8 mouse cellular contexts compared by ENCODE assay signal in the genomic region with DNA sequence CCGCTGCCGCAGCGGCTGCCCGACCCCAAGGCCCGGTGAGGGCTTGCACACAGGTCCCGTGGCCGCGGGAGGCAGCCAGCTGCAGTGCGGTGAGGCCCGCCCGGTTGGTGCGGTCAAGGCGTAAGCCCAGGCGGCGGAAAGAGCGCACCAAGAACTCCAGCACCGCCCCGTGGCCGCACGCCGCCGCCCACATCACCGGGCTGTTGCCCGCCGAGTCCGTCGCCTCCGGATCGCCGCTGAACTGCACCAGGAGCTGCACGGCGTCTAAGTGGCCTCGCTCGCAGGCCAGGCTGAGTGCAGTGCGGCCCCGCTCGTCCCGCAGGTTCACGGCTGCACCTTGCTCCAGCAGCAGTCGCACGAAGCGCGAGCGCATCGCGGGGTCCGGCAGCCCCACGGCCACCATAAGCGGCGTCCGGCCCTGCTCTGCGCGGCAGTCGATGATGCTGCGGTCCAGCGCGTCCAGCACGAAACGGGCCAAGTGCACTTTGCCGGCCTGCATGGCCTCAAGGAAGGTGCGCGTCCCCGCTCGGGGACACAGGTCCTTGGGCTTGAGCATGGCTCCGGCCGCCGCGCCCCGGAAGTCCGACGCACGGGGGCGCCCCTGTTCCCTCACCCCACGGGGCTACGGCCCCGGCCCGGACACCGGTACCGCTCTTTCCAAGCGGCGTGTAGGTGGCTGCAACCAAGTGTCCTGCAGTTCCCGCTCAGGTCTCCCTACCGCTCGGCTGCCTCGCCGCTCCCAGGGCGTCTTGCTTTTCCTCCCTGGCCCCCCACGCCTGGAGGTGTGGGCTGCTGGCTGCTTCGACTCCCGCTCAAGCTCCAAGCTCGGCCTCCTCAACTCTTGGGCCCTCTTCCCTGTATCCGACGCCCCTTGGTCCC. TPM values are rescaled to one million over a fixed set of nuclear protein-coding genes. Genes with fewer than 3 reads are reported as not detected.
DNase-seq lines count a peak whose midpoint lies in the region; ATAC-seq and TF ChIP-seq lines count a peak whose summit lies in the region.

No protein-coding gene starts in this region.

- H3K4me1 ChIP-seq in bone marrow macrophage, adult 2 months (ENCODE audit: control insufficient read depth, insufficient read depth, low read length): no peaks in the 10 kb centered on the region
- peaks cover 59% of the 10 kb centered on the region for H3K4me1 ChIP-seq in heart, embryonic 12.5 days (replicated peaks)
- H3K4me1 ChIP-seq in megakaryocyte, embryonic 14.5 days: peaks cover 89% of the 10 kb centered on the region
- H3K4me1 ChIP-seq in stomach, postnatal 0 days (replicated peaks; ENCODE audit: control insufficient read depth, insufficient read depth): peaks cover 12% of the 10 kb centered on the region; the same call in 1 of the 2 replicates

- no peaks in the 10 kb centered on the region for H3K9me3 ChIP-seq in heart, embryonic 12.5 days (replicated peaks)
- H3K9me3 ChIP-seq in megakaryocyte, embryonic 14.5 days: no peaks in the 10 kb centered on the region
- H3K9me3 ChIP-seq in stomach, postnatal 0 days (ENCODE audit: control insufficient read depth, low read length): no peaks in the 10 kb centered on the region

- peaks cover 91% of the 10 kb centered on the region for H3K27me3 ChIP-seq in heart, embryonic 12.5 days (replicated peaks)
- peaks cover 64% of the 10 kb centered on the region for H3K27me3 ChIP-seq in megakaryocyte, embryonic 14.5 days (replicated peaks)
- peaks cover 27% of the 10 kb centered on the region for H3K27me3 ChIP-seq in stomach, postnatal 0 days (ENCODE audit: control insufficient read depth, insufficient read depth, low read length)

- intact Hi-C loops in left cerebral cortex, adult 2 months (cut with DNase I): no loop called here

- H3K27ac ChIP-seq in left cerebral cortex, adult 2 months: peak overlapping the region; percentile 82
- H3K27ac ChIP-seq in bone marrow macrophage, adult 2 months (ENCODE audit: insufficient read depth, low read depth, low read length): no peak overlapping the region
- H3K27ac ChIP-seq in heart, embryonic 12.5 days (ENCODE audit: poor library complexity, severe bottlenecking): no peak overlapping the region
- no peak overlapping the region for H3K27ac ChIP-seq in stomach, postnatal 0 days (replicated peaks)

- peak; percentile 45 to 48 for DNase-seq in left cerebral cortex, adult 2 months (ENCODE audit: extremely low spot score in 1 of 2, low spot score in 2 of 2)
- no peak for DNase-seq in left cerebral cortex, adult 9 months (ENCODE audit: low spot score in 2 of 2)
- peak; percentile 70 for DNase-seq in kidney, postnatal 10 days
- peak; percentile 61 for DNase-seq in stomach, postnatal 0 days (ENCODE audit: low spot score)

- no peak for TF ChIP-seq EP300 in stomach, postnatal 0 days (optimal IDR thresholded peaks at IDR 0.05)

- peak overlapping the region; percentile 73 for H3K9ac ChIP-seq in heart, embryonic 12.5 days
- peak overlapping the region; percentile 45 for H3K9ac ChIP-seq in stomach, postnatal 0 days (ENCODE audit: low read length)

- H3K4me3 ChIP-seq in left cerebral cortex, adult 2 months: peak overlapping the region; percentile 49
- H3K4me3 ChIP-seq in bone marrow macrophage, adult 2 months (ENCODE audit: insufficient read depth, low read length): peak overlapping the region; percentile 40
- peak overlapping the region; percentile 49 for H3K4me3 ChIP-seq in heart, embryonic 12.5 days
- H3K4me3 ChIP-seq in megakaryocyte, embryonic 14.5 days (replicated peaks): peak overlapping the region; percentile 95
- peak overlapping the region; percentile 45 for H3K4me3 ChIP-seq in stomach, postnatal 0 days (ENCODE audit: low read depth, low read length)

- H3K4me2 ChIP-seq in heart, embryonic 12.5 days: peak overlapping the region; percentile 81
- H3K4me2 ChIP-seq in stomach, postnatal 0 days (replicated peaks; ENCODE audit: low read depth): peak overlapping the region; percentile 77

- H3K36me3 ChIP-seq in heart, embryonic 12.5 days: no peaks in the 10 kb centered on the region
- H3K36me3 ChIP-seq in megakaryocyte, embryonic 14.5 days (replicated peaks; ENCODE audit: low read length): peaks cover 21% of the 10 kb centered on the region
- H3K36me3 ChIP-seq in stomach, postnatal 0 days (ENCODE audit: control insufficient read depth, insufficient read depth, low read length): no peaks in the 10 kb centered on the region

- no peak for TF ChIP-seq POLR2A in bone marrow macrophage, adult 2 months (IDR thresholded peaks at IDR 0.05; ENCODE audit: borderline replicate concordance, low read depth, low read length)

- 1% methylated on average over 89 of the region's 93 CpGs for WGBS in heart, embryonic 12.5 days
- under 1% methylated on average over 92 of the region's 93 CpGs for WGBS in stomach, postnatal 0 days

- ATAC-seq in heart, embryonic 12.5 days (ENCODE audit: insufficient number of reproducible peaks, low FRiP score): peak; percentile 19; the same call in 1 of the 2 replicates
- ATAC-seq in stomach, postnatal 0 days (ENCODE audit: low FRiP score, low TSS enrichment): peak; percentile 38; the same call in 1 of the 2 replicates
- ATAC-seq in monocyte, adult 5-6 weeks (replicated peaks; ENCODE audit: insufficient number of reproducible peaks, low FRiP score, low TSS enrichment, poor library complexity, severe bottlenecking): no peak

- TF ChIP-seq CTCF in left cerebral cortex, adult 2 months (IDR thresholded peaks at IDR 0.05): peak; percentile 21; the same call in 1 of the 2 replicates
- TF ChIP-seq CTCF in bone marrow macrophage, adult 2 months (IDR thresholded peaks at IDR 0.05; ENCODE audit: low read depth, low read length): no peak
- peak; percentile 52 for TF ChIP-seq CTCF in stomach, postnatal 0 days (IDR thresholded peaks at IDR 0.05; ENCODE audit: low read depth)

RNA-seq across cellular contexts. Expression of a gene that starts 0.6 kb away (rescaled TPM):
- 10 to 100 TPM; 22.3 to 28.5 TPM for total RNA-seq in left cerebral cortex, adult 2 months (2021)
- not detected in 2 replicates for polyA plus RNA-seq in bone marrow macrophage, adult 2 months (2012; ENCODE audit: insufficient read depth, insufficient read length, missing spikeins)
- 1.2 and 1.4 TPM in 2 replicates for polyA plus RNA-seq in heart, embryonic 12.5 days (2016; fragmentation: Nextera tagmentation; extraction: Ambion mirVana)
- polyA plus RNA-seq in megakaryocyte, embryonic 14.5 days (2012; ENCODE audit: insufficient read depth, low replicate concordance): 0.30 and 0.55 TPM in 2 replicates
- polyA plus RNA-seq in stomach, postnatal 0 days (2015; fragmentation: Nextera tagmentation; extraction: Ambion mirVana): 0.11 and 0.27 TPM in 2 replicates
- total RNA-seq in monocyte, adult 5-6 weeks (2017): 0.58 TPM in 1 of 3 replicates, not detected in the others

RNA-seq across cellular contexts. Expression of a gene that starts 25.1 kb away (rescaled TPM):
- 1 to 10 TPM; 2.3 to 3.2 TPM for total RNA-seq in left cerebral cortex, adult 2 months (2021)
- 41.1 and 53.8 TPM in 2 replicates for polyA plus RNA-seq in bone marrow macrophage, adult 2 months (2012; ENCODE audit: insufficient read depth, insufficient read length, missing spikeins)
- 1.4 and 1.5 TPM in 2 replicates for polyA plus RNA-seq in heart, embryonic 12.5 days (2016; fragmentation: Nextera tagmentation; extraction: Ambion mirVana)
- 14.4 and 25.8 TPM in 2 replicates for polyA plus RNA-seq in megakaryocyte, embryonic 14.5 days (2012; ENCODE audit: insufficient read depth, low replicate concordance)
- 0.58 and 0.64 TPM in 2 replicates for polyA plus RNA-seq in stomach, postnatal 0 days (2015; fragmentation: Nextera tagmentation; extraction: Ambion mirVana)
- 32.8 to 44.3 TPM (median 36.3 TPM) in 3 replicates for total RNA-seq in monocyte, adult 5-6 weeks (2017)

RNA-seq across cellular contexts. Expression of a gene that starts 40.0 kb away (rescaled TPM):
- 100 to 1,000 TPM in 1 of 2 experiments, 10 to 100 TPM in 1; 96.4 to 102 TPM for total RNA-seq in left cerebral cortex, adult 2 months (2021)
- not detected in 2 replicates for polyA plus RNA-seq in bone marrow macrophage, adult 2 months (2012; ENCODE audit: insufficient read depth, insufficient read length, missing spikeins)
- 4.6 and 5.8 TPM in 2 replicates for polyA plus RNA-seq in heart, embryonic 12.5 days (2016; fragmentation: Nextera tagmentation; extraction: Ambion mirVana)
- polyA plus RNA-seq in megakaryocyte, embryonic 14.5 days (2012; ENCODE audit: insufficient read depth, low replicate concordance): 7.2 and 8.5 TPM in 2 replicates
- polyA plus RNA-seq in stomach, postnatal 0 days (2015; fragmentation: Nextera tagmentation; extraction: Ambion mirVana): 3.7 and 5.3 TPM in 2 replicates
- 0.21 TPM in 1 of 3 replicates, not detected in the others for total RNA-seq in monocyte, adult 5-6 weeks (2017)

RNA-seq across cellular contexts. Expression of a gene that starts 42.4 kb away (rescaled TPM):
- total RNA-seq in left cerebral cortex, adult 2 months (2021): 10 to 100 TPM; 42.7 to 47.9 TPM
- polyA plus RNA-seq in bone marrow macrophage, adult 2 months (2012; ENCODE audit: insufficient read depth, insufficient read length, missing spikeins): 11.3 and 11.6 TPM in 2 replicates
- 33.8 and 37.3 TPM in 2 replicates for polyA plus RNA-seq in heart, embryonic 12.5 days (2016; fragmentation: Nextera tagmentation; extraction: Ambion mirVana)
- 374 and 820 TPM in 2 replicates for polyA plus RNA-seq in megakaryocyte, embryonic 14.5 days (2012; ENCODE audit: insufficient read depth, low replicate concordance)
- 33.8 and 36.7 TPM in 2 replicates for polyA plus RNA-seq in stomach, postnatal 0 days (2015; fragmentation: Nextera tagmentation; extraction: Ambion mirVana)
- total RNA-seq in monocyte, adult 5-6 weeks (2017): 14.5 to 23.9 TPM (median 19.3 TPM) in 3 replicates

RNA-seq across cellular contexts. Expression of a gene that starts 59.3 kb away (rescaled TPM):
- 1 to 10 TPM; 4.0 to 4.7 TPM for total RNA-seq in left cerebral cortex, adult 2 months (2021)
- polyA plus RNA-seq in bone marrow macrophage, adult 2 months (2012; ENCODE audit: insufficient read depth, insufficient read length, missing spikeins): 0.23 TPM in 1 of 2 replicates, not detected in the other
- polyA plus RNA-seq in heart, embryonic 12.5 days (2016; fragmentation: Nextera tagmentation; extraction: Ambion mirVana): 2.7 and 3.6 TPM in 2 replicates
- polyA plus RNA-seq in megakaryocyte, embryonic 14.5 days (2012; ENCODE audit: insufficient read depth, low replicate concordance): 0.57 TPM in 1 of 2 replicates, not detected in the other
- polyA plus RNA-seq in stomach, postnatal 0 days (2015; fragmentation: Nextera tagmentation; extraction: Ambion mirVana): 2.9 TPM in 2 replicates
- total RNA-seq in monocyte, adult 5-6 weeks (2017): 0.10 to 0.19 TPM in 2 of 3 replicates, not detected in the other

Comparison
In these comparisons a context has a peak if more than half of its experiments do, and no peak if none do; other contexts are left out.
1. DNase-seq: peak in left cerebral cortex, adult 2 months (2 of 2), kidney, postnatal 10 days (single experiment) and stomach, postnatal 0 days (single experiment); none in left cerebral cortex, adult 9 months (0 of 2).
2. H3K4me3 ChIP-seq: peak in every context shown above with its lines; median percentile 95 in megakaryocyte, embryonic 14.5 days; 49 in left cerebral cortex, adult 2 months; 49 in heart, embryonic 12.5 days; 45 in stomach, postnatal 0 days; 40 in bone marrow macrophage, adult 2 months.